Mouse (Mus musculus) embryonic facial prominence, embryonic 11.5 days (tissue): Measurements from ENCODE around the gene Snx25. TPM values are rescaled to one million over a fixed set of nuclear protein-coding genes. Genes with fewer than 3 reads are reported as not detected.

Source experiments
- ATAC-seq: fragments of 200-750 bp; cut with Nextera tagmentation; replicated peaks from 2 replicates; pipeline ENCODE4 v1.8.0; 2017; ENCODE audit warnings: low read depth; ENCODE audit not compliant: insufficient number of reproducible peaks, low FRiP score, low TSS enrichment
- DNase-seq: peaks from one replicate; pipeline ENCODE4 v3.0.0-alpha.2; 2015; ENCODE audit warnings: low spot score
- H3K27ac ChIP-seq: fragments of 300-500 bp; sonication (generic); replicated peaks from 2 replicates; pipeline ENCODE4 v1.5.1; 2014; ENCODE audit warnings: mild to moderate bottlenecking, low read depth, low read length, control low read depth
- H3K27me3 ChIP-seq: fragments of 300-500 bp; sonication (generic); 2 replicates; pipeline ENCODE4 v1.6.1; 2014; ENCODE audit warnings: mild to moderate bottlenecking, low read length, moderate library complexity, mixed read lengths; ENCODE audit not compliant: control insufficient read depth, insufficient read depth
- H3K36me3 ChIP-seq: fragments of 300-500 bp; sonication (generic); replicated peaks from 2 replicates; pipeline ENCODE4 v1.6.1; 2014; ENCODE audit warnings: low read depth, mild to moderate bottlenecking, low read length, moderate library complexity, mixed read lengths; ENCODE audit not compliant: control insufficient read depth, insufficient read depth
- H3K4me1 ChIP-seq: fragments of 300-500 bp; sonication (generic); 2 replicates; pipeline ENCODE4 v1.6.1; 2014; ENCODE audit warnings: low read length, mixed read lengths; ENCODE audit not compliant: control insufficient read depth, insufficient read depth
- H3K4me2 ChIP-seq: fragments of 300-500 bp; sonication (generic); 2 replicates; pipeline ENCODE4 v1.6.1; 2014; ENCODE audit warnings: low read depth, mild to moderate bottlenecking, control low read depth, low read length, moderate library complexity
- H3K4me3 ChIP-seq: fragments of 300-500 bp; sonication (generic); 2 replicates; pipeline ENCODE4 v1.5.1; 2014; ENCODE audit warnings: low read depth, low read length, control low read depth
- H3K9ac ChIP-seq: fragments of 300-500 bp; sonication (generic); replicated peaks from 2 replicates; pipeline ENCODE4 v1.6.1; 2014; ENCODE audit warnings: mild to moderate bottlenecking, control low read depth, low read length
- H3K9me3 ChIP-seq: fragments of 300-500 bp; sonication (generic); replicated peaks from 2 replicates; pipeline ENCODE4 v1.6.1; 2016; ENCODE audit warnings: mild to moderate bottlenecking, low read length, inconsistent platforms, mixed read lengths; ENCODE audit not compliant: control insufficient read depth
- WGBS: fragments of 180-500 bp; shearing (Covaris S2); extraction: QIAGEN DNeasy Blood & Tissue Kit; methylation state at CpG from one replicate; pipeline ENCODE4 v1.1.7; 2014; 5-methylcytosine and 5-hydroxymethylcytosine counted together
- polyA plus RNA-seq: library from polyadenylated mRNA; unstranded; fragments of >200 nt; fragmentation: Nextera tagmentation; extraction: Ambion mirVana; gene quantifications from 2 replicates; pipeline ENCODE4 v1.2.1, GENCODE M21; 2014

Snx25 gene
- polyA plus RNA-seq, 1 experiment from 2014 or later, result 7.4 TPM

DNA sequence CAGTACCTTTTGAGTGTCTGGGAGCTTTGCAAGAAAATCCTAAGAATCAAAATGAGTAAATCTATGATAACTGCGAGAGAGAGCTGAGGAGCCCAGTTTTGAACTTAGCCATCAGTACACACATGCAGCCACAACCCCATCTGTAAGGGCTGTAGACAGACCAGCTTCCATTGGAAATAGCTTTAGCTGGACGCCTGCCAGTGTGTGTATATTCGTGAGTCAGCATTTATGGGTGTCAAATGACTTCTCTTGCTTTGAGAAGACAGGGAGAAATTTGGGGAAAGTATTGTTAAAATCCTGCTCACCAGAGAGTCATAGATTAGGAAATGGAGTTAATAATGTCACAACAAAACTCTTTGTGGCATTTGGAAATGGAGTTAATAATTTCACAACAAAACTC is 165.3 kb downstream of the Snx25 start:
- Histone ChIP-seq H3K4me3 (no peak overlapping the region), H3K9me3 (no peaks in the 10 kb centered on the region), H3K36me3 (no peaks in the 10 kb centered on the region), H3K4me1 (no peaks in the 10 kb centered on the region), H3K9ac (no peak overlapping the region), H3K27ac (no peak overlapping the region), H3K27me3 (no peaks in the 10 kb centered on the region), H3K4me2 (no peak overlapping the region)
- 81% methylated on average over 3 of the region's 3 CpGs for WGBS
- ATAC-seq (no peak), DNase-seq (no peak)

Other genes starting within 250 kb of the Snx25 start
- 0.13 TPM in 1 of 2 replicates, not detected in the other for gene Ccdc110, start 217.5 kb downstream of the Snx25 start, polyA plus RNA-seq
- gene 1700029J07Rik, start 176.9 kb downstream of the Snx25 start, polyA plus RNA-seq, result 1.9 and 2.6 TPM in 2 replicates
- 54.2 and 54.5 TPM in 2 replicates for gene Ufsp2, start 176.6 kb downstream of the Snx25 start, polyA plus RNA-seq
- gene Lrp2bp, start 152.9 kb downstream of the Snx25 start, polyA plus RNA-seq, result 0.28 and 0.61 TPM in 2 replicates
- gene Ankrd37, start 146.5 kb downstream of the Snx25 start, polyA plus RNA-seq, result 17.1 and 19.4 TPM in 2 replicates
- 25.5 and 32.9 TPM in 2 replicates for gene Cfap97, start 388 bp downstream of the Snx25 start, polyA plus RNA-seq
- 508 and 538 TPM in 2 replicates for gene Slc25a4, start 59.1 kb upstream of the Snx25 start, polyA plus RNA-seq
- gene Helt, start 142.5 kb upstream of the Snx25 start, polyA plus RNA-seq, result 0.88 and 1.9 TPM in 2 replicates